Mouse (Mus musculus): ENCODE measurements around the gene Defb13.
"Not testable (repeated sequence)": the region's sequence is repeated elsewhere in the genome, so short reads cannot be mapped to it uniquely, and the experiment has no call there.

Gene Defb13

DNA sequence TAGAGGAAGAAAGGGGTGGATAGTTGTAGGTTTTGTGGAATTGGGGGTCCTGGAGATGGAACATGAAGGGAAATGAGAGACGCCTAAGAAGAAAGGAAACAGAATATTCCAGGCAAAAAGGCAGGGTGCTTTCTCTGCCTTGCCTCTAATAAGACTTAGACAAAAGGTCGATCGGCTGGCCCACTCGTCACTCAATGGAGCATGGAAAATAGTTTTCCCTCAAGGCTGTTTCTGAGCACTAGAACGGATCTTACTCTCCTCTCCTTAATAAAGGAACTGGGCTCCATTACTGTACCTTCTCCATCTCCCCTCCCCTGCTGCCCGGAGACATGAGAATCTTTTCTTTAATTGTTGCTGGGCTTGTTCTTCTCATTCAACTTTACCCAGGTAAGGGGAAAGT is at the start of gene Defb13:
Gene Defb13, plus strand, starts transcription at position 301 of the 400 bp plus-strand sequence.
- in situ Hi-C loops (cut with MseI, MboI) = no loop called here

DNA sequence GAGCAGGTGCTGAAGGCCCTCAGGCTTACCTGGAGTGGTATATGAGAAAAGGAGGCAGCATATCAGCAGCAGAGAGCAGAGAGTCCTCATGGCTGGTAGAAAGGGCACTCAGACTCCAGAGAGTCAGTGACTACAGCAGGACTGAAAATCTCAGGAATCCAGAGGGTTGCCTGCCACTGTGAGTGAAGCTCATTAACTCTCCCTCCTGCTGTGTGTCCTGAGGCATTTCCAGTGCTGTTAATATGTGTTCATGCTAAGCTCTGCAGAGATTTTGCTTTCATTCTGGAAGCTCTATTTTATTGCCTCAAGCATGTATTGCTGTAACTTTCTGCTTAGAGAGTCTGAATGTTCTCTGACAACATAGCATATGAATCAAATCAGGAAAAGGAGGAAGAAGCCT is 40.3 kb upstream of the Defb13 start, which contains the start of gene Defb11:
Gene Defb11, minus strand, starts transcription at position 123 of the 400 bp plus-strand sequence.
- in situ Hi-C loops (cut with MseI, MboI) = not testable (repeated sequence)

DNA sequence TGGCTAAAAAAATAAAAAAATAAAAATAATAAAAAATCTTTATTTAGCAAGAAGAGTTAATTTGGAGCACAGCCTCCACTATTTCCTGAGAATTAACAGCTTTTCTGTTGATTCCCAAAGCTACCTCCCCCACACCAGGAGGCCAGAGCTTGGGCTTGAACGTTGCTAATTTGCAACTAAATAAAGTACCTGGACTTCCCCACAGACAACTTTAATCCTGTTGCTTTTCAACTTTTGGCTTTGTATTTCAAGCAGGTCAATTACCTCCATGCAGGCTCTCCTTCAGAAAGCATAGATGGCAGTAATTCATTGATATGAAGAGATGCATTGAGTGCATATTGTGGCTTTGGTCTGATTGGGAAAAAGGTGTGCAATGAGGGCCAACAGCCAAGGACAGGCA is 34.6 kb upstream of the Defb13 start:
- in situ Hi-C loops (cut with MseI, MboI) = no loop called here

DNA sequence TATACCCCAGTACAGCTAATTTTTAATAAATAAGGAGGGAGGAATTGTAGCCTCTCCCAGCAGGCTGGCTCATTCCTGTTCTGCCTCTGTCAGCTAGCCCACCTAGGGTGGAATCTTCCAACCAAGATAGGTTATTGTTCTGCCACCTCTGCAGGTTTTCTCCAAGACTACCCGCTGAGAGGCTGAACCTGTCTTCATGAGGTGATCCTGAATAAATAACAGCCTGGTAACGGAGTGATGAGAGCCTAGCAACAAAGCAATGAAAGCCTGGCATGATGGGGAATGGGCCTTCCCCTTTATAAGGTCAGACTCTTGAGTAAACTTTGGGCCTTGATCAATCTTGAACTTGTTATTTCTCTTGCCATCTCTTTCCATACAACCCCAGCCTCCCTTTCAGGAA is 34.0 kb upstream of the Defb13 start:
- in situ Hi-C loops (cut with MseI, MboI) = no loop called here

DNA sequence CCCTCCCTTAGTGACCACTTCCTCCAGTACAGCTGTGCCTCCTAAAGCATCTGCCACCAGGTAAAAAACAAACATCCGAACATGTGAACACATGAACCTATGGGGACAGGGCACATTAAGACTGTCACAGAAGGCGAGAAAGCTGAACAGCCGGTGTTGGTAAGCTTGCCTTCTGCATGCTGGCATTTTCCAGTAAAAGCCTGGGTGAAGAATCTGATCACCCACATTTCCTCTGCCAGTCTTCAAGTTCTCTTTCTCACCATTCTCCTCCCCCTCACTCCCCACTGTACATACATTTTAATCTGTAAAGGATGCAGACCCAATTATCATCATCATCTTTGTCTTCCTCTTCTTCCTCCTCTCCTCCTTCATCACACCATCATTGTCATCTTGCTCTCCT is 30.9 kb upstream of the Defb13 start:
- in situ Hi-C loops (cut with MseI, MboI) = no loop called here

DNA sequence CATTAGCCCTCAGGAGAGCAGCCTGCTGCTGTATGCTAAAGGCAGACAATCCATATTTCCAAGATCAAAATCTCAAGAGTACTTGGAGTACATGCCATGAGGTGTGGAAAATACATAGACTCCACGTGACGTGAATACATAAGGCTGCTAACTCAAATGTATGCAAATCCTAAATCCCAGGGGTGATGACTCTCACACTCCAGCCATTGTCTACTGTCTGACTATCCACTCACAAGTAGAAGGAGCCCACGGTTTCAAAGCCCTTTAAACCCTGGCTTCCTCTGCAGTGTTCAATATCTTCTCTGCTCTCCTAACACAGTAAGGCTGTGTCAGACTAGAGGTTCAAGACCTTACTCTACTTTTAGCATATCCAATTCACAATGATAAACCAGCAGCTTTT is 15.8 kb upstream of the Defb13 start:
- in situ Hi-C loops (cut with MseI, MboI) = not testable (repeated sequence)

DNA sequence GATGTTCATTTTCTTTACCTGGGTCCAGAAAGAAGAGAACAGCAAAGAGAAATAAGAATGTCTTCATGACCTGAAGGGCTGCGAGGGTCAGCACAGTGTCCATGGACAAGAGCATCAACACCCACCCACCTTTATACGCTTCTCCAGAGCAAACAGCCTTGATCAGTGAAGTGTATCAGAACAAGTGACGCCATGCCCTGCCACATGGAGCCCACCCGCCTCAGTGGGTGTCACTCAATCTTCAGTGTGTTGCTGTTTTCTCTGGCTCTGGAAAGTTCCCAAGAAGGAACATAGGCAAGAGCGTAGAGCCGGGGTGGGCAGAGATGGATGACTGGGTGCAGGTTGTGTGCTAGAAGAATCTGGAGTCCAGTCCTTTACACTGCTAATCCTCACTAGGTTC is 14.0 kb upstream of the Defb13 start, which contains the start of gene Defb15:
Gene Defb15, minus strand, starts transcription at position 101 of the 400 bp plus-strand sequence.
- in situ Hi-C loops (cut with MseI, MboI) = no loop called here

DNA sequence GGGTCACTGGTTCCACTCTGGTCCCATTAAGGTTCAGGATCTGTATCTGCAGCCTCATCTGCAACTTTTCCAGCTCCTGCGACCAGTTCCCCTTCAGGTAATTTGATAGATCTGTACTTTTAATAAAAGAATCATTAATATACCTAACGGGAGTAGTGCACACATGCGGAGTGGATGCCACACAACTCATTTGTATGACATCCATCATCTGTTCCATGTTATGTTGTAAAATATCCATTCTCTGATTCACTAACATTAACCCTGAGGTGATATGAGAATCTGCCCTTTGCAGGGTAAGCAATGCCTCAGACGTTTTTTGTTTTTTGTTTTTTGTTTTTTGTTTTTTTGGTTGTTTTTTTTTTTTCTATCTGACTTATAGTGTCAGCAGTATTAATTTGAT is 8.5 kb upstream of the Defb13 start, which contains the start of gene Defb35:
Gene Defb35, plus strand, starts transcription at position 301 of the 400 bp plus-strand sequence.
- in situ Hi-C loops (cut with MseI, MboI) = not testable (repeated sequence)

DNA sequence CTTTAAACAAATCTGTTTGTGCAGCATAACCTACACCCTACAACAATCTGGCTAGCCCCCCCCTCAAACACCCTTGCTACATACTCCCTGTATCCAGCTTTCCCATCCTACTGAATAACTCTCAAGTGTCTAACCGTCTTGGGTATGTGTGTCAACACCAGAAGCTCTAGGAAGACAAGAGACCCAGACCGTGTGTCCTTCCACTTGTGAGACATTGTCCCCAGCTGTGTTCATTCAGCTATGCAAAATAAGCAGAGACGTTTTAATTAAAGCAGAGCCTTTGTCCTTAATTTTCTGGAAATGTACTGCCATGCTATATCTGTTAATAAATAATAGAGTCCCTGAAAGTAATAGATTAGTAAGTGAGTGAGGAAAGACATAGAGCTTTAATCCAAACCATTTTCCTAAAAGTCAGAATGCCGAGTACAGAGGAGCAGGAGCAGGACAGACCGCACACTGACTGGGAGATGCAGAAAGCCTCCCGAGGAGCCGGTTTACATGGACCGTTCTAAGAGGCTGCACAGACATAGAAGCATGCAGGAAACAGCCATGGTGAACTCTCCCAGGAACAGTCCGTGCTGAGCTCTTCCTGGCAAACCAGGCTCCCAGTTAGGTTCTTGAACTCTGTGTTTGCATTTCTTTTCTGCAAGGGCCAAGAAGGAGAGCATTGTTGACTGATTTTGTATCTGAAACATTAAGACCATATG is 902 bp downstream of the Defb13 start:
- in situ Hi-C loops (cut with MseI, MboI) = no loop called here

DNA sequence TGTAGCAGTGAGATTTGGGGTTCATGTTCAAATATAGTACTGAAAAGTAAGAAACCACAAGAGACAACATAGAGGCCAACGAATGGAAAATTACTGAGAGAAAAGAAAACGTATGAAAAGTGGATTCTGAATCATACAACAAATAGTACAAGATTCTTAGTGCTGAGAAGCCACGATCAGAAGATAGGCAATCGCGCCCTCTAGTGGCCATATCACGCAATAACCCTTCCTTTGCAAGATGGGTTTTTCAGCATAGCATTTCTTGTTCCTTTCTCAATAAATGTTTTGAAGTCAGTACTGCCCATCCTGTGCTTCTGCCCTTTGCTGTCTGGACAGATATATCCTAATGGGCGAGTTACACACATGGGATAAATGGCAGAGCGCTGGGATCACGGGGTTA is 8.8 kb downstream of the Defb13 start:
- in situ Hi-C loops (cut with MseI, MboI) = loop anchor here (5.0 to 25.0 kb wide), 4 partner anchors 193 to 943 kb away; no protein-coding TSS in a partner anchor

DNA sequence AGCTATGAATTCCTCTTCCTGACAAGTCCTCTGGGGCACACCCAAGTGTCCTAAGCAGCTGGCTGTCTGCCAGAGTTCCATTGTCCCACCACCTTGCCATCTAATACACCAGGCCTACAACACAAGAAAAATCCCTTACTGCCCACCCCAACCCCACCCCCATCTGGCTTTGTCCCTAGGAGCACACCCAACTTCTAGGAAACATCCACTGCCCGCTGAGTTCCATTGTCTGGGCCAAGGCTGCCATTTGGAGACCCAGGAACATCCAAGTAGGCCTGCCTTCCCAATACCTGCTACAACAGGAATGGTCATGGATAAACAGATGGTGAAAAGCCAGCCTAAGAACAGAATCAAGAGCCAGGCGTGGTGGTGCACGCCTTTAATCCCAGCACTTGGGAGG is 9.8 kb downstream of the Defb13 start:
- in situ Hi-C loops (cut with MseI, MboI) = loop anchor here (5.0 to 25.0 kb wide), 4 partner anchors 194 to 944 kb away; no protein-coding TSS in a partner anchor

DNA sequence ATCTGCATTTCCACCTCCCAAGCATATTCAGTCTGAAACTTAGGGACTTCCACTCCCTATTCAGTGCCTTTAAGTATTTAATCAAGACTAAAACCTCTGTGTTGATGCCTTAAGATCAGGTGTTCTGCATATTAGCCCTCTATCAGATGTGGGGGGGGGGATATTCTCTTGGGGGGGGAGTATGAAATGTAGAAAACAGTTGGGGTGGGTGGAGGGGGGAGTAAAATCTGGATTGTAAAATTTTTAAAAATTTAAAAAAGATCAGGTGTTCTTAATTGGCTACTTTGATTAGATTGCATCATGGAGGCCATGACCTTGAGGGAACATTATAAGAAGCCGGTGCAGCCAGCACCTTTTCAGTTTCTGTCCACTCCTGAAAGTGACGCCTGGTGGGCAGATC is 11.9 kb downstream of the Defb13 start, which contains the start of gene Fam90a1a:
Gene Fam90a1a, plus strand, starts transcription at position 301 of the 400 bp plus-strand sequence.
- in situ Hi-C loops (cut with MseI, MboI) = loop anchor here (5.0 to 25.0 kb wide), 4 partner anchors 196 to 946 kb away; no protein-coding TSS in a partner anchor

DNA sequence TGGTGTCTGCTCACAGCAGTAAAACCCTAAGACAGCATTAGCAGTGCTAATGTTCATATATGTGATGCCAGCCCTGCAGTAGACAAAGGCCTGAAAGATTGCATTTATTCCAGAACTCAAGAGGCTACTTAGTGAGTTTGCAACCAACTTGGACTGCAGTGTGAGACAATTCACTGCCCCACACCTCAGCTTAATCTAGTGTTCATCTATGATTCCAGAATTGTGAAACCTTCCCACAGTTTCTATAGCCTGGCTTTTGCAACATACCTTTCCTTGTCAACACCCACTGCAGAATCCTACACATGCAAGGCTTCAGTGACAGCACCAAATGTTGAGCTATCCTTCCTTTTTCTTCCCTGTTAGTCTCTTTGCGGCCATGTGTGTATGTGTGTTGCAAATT is 20.1 kb downstream of the Defb13 start:
- in situ Hi-C loops (cut with MseI, MboI) = loop anchor here in 1 of 2 experiments (25.0 kb wide), 1 partner anchor 954 kb away; no protein-coding TSS in a partner anchor

DNA sequence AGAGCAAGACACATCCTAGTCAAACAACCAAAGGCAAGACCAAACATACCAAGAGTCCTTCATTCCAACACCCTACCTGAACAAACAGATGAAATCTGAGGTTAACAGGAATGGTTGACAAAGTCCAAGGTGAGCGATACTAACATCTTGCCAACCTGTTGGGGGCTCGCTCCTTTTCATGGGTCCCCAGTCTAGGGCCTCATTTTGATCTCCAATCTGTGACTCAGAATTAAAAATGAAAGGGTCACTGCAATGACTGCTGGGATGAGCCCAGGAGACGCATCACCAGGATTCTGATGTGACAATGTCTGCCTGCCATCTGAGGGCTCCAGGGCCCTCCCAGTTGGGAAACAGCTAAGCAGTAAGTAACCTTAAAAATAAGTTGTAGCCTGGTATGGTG is 22.9 kb downstream of the Defb13 start, which contains the start of gene Ccdc70:
Gene Ccdc70, plus strand, starts transcription at position 301 of the 400 bp plus-strand sequence.
- in situ Hi-C loops (cut with MseI, MboI) = loop anchor here in 1 of 2 experiments (25.0 kb wide), 1 partner anchor 957 kb away; no protein-coding TSS in a partner anchor

DNA sequence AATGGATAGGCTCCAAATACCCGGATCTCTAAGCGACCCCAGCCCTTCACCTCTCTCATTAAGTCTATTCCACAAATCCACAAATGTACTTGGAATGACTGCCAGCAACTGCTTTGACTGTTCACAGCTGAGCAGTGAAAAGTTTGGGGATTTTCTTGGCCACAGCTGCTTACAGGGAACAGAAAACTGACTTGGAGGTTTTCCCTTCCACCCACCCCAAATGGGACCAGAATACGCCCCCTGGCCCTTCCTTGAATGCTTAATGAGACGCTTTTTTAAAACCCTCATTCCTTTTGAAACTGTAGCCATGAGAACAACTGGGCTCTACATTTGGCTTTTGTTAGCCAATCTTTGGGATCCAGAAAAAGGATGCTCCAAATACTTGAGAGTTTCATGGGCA is 31.6 kb downstream of the Defb13 start:
- in situ Hi-C loops (cut with MseI, MboI) = no loop called here

DNA sequence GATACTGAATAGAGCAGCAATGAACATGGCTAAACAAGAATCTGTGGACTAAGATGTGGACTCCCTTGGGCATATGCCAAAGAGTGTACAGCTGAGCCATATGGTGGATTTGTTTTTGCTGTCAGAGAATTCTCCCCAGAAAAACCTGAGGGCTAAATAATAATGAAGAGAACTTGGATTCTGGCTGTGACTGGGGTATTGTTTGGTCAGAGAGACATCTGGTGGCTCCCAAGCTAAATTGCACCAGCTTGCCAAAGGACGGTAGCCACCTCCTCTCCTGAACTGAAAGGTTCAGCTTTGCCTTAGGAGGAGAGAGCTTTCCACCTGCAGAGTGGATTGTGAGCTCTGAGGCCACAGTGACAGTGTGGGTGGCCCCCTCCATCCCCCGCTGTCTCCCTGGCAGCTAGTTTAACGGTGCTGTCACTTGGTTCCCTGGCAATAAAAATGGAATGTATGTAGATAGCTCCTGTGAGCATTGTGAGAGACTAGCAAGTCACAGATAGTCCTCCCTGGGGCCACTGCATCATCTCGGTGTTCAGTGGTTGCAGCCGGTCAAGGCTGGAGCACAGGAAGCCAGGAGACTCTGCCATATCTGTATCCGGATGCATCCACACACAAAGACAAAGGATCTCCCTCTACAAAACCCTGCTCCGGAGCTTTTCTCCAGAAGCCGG is 35.2 kb downstream of the Defb13 start:
- in situ Hi-C loops (cut with MseI, MboI) = no loop called here

DNA sequence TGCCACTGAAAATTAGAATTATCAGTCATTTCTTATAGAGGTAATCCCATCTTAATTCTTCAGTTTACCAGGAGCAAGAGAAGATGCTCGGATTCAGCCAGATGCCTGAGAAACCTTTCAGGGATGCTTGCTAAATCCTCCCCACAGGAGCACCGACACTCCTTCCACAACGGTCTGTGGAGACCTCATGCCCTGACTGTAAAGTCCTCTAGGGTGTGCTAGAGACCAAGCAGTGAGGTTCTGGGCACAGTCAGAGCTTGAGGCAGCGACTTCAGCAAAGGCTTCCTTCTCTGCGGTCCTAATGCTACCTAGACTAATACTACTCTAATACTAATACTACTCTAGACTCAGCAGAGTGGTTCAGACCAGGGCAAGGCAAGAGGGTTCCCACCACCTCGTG is 45.6 kb downstream of the Defb13 start:
- in situ Hi-C loops (cut with MseI, MboI) = loop anchor here in 1 of 2 experiments (10.0 kb wide), 1 partner anchor 53 kb away; no protein-coding TSS in a partner anchor

DNA sequence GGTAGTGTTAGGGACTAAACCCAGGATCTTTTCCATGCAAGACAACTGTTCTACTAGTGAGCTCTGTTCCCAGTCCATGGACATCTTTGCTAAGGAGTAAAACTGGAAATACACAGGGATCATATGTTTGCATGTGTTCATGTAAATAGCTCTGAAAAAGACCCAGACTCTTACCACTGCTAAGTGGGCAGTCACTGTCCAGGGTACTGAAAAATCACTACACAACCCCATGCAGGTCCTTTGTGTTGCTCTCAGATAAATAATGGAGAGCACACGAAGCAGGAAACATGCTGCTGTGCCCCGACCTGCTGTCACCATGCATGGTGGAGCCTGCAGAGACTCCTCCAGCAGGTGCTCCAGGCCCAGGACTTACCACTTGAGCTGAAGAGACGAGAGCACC is 48.6 kb downstream of the Defb13 start:
- in situ Hi-C loops (cut with MseI, MboI) = loop anchor here (5.0 to 10.0 kb wide), 2 partner anchors 47 to 50 kb away; no protein-coding TSS in a partner anchor
